Mouse (Mus musculus) liver, embryonic 13.5 days (tissue): Measurements from ENCODE around the gene Pdzd2. TPM values are rescaled to one million over a fixed set of nuclear protein-coding genes. Genes with fewer than 3 reads are reported as not detected.

Experiments used
- microRNA-seq: library from miRNA; unstranded; fragments of <30 nt; microRNA quantifications from one replicate; pipeline ENCODE4, GENCODE M21; 2016
- polyA plus RNA-seq: library from polyadenylated mRNA; unstranded; fragments of >200 nt; fragmentation: Nextera tagmentation; extraction: Ambion mirVana; gene quantifications from 2 replicates; pipeline ENCODE4 v1.2.1, GENCODE M21; 2015

Pdzd2 gene
- polyA plus RNA-seq, 1 experiment from 2014 or later = 1.5 TPM

Small RNA genes within 50 kb of the gene (microRNA-seq; reads per million reads assigned to microRNA genes)
- gene Gm24135 (not detected), gene Gm24302 (not detected)

Other genes starting within 250 kb of the Pdzd2 start
- 32.4 and 35.8 TPM in 2 replicates for gene 6030458C11Rik, start 84.7 kb upstream of the Pdzd2 start, polyA plus RNA-seq
- gene Drosha, start 84.9 kb upstream of the Pdzd2 start, polyA plus RNA-seq = 14.3 and 20.4 TPM in 2 replicates